Mouse (Mus musculus) retina, adult 2 months (tissue): ENCODE measurements at regions not wholly inside any gene's neighbourhood (a gene's known extent, or its start where the extent isn't known, plus 50 kb on each side); places are given as distances from the start of the nearest gene placed in this dataset.

ENCODE experiments used
- DNase-seq: peaks from one replicate; pipeline ENCODE4 v3.0.0-alpha.2; 2012; ENCODE audit warnings: low read depth, low spot score

GRCm38 (mm10) chr14:46292398-46292797 lies 86.8 kb upstream of the Gm15217 start:
- no peak for DNase-seq

DNA sequence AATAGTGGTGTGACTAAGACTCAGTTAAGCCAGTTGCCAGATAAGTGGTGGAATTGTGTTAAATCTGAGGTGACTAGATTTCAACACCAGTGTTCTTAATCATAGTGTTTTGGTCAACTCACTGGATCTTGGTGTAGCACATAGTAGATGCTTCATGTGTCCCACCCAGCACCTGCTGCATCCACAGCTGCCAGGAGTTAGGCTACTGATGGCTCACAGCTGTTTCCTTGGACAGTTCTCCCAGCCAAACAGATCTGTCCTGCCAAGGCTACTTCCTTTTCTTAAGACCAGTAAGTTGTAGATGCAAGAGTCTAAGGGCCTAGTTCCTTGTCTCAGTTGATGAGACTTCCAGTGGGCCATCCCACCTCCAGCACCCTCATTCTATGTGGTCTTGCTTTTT lies 82.9 kb upstream of the Gm15217 start:
- no peak for DNase-seq

DNA sequence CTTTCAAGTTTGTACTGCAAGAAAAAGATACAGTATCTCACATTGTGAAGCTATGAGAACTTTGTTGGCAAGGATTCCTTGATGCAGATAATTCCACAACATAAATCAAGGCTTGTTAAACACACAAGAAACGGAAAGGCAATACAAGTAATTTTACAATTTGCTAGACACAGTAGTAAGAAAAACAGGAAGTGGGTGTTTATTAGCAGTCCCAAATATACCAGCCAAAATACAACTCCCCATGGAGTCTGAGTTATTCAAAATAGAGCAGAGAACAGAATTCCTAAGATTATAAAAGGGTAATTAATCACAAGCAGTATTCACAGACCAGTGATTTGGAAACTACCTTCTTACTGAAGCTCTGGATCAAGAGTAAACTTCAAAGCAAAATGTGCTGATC lies 78.7 kb upstream of the Gm15217 start:
- DNase-seq, result no peak

- DNase-seq, result no peak
Measured at GRCm38 (mm10) chr14:46302601-46303000, 76.6 kb upstream of the Gm15217 start.

GRCm38 (mm10) chr14:46305267-46305666 lies 73.9 kb upstream of the Gm15217 start:
- no peak for DNase-seq

DNA sequence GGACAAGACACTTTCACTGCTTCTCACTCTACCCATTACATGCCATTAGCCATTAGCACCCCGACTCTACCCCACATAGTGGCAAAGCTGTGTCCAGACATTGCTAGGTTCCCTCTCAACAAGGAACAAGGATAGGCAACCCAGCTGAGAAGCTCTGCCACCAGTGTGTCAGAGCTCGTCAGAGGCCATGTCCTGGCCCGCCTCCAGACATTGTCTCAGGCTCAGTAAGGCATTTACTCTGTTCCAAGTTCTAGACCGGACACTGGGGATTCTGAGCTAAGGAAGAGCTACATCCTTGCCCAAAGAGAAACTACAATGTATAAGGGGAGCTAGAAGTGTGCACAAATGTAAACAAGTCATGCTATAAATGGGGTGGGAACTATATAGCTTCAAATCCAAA lies 66.2 kb upstream of the Gm15217 start:
- DNase-seq, result no peak

GRCm38 (mm10) chr14:46316521-46316920 lies 62.7 kb upstream of the Gm15217 start:
- DNase-seq, result no peak

DNA sequence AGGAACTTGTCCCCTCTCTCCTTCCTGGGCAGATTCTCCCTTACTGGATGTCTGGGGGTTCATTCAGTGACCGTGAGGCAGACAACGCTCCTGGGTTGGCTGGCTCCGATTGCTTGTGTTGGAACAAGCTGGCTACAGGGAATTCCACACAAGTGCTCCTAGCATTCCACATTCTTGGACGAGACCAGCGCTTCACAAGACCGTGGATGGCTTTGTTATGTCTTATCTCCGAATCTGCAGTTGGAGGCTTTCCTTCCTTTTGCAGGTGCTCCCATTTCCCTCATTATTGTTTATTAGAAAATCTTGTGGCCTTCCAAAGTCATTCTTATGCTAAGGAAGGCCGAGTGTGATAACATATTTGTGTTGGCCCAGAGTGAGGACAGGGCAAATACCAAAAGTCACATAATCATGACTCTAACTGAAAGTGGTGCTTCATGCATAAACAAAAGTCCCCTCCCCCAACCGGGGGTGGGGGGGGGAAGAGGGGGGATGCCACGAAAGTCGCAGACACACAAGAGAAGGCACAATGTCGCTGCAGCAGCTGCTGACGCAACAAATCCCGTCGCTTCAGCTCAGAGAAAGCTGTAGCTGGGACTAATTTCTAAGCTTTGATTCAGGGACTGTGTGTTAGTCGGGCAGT lies 61.7 kb upstream of the Gm15217 start:
- no peak for DNase-seq

DNA sequence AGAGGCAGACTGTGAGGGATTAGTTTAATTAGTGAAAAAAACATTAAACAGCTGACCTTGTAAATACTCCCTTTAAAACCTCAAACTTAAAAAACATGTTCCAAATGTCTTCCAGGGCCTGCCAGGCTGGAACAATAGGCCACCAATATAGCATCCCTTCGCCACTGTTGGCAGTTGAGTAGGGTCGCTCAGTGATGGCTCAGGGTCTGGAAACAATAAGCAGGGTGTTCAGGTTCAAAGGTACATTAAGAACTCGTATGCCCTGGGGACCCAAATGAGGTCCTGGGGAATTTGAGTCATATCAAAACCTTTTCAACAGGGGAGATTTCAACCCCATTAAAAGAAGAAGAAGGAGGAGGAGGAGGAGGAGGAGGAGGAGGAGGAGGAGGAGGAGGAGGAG lies 51.1 kb upstream of the Gm15217 start:
- DNase-seq, result no peak
